Mouse (Mus musculus): ENCODE measurements around the gene Gm10295. TPM values are rescaled to one million over a fixed set of nuclear protein-coding genes. Genes with fewer than 3 reads are reported as not detected.

Gene Gm10295
- total RNA-seq (2021), result not detected

GRCm38 (mm10) chr7:71351364-71351763, at the start of gene Gm10295:
TSS of gene Gm10295 (minus strand) at chr7:71351485.
- DNase-seq, result no peak

- no peak for DNase-seq
These were observed 49.7 kb upstream of the Gm10295 start for GRCm38 (mm10) chr7:71401032-71401431.

DNA sequence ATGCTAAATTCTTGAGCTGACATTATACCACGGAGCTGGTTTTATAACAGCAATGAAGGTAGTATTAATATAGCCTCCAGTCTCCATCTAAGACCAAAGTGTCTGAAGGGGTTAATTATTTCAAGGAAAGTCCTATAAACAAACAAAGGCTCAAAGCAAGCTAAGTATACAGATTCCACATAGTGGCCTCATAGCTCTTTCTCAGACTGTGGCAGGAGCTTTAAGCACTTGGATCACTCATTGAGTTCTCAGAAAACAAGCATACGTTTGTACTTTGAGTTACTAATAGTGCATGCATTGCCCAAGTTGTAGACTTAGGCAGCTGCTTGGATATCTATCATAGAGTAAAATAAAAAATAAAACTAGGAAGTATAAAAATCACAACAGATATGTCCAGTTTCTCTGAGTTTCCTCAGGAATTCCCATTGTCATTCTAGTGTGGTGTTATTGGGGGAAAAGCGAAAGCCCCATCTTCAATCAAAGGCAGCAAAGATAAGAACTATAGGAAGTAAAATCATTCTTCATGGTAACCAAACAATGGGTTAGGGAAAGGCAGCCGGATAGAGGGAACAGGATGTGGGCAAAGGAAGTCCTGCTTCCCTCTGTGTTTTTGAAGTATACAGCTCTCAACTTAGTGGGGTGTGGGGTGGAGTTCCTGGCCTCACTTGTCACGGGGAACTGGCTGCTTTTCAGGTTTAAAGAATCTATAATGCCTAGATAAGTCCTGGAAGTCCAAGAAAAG, 48.8 kb upstream of the Gm10295 start:
- no peak for DNase-seq

DNA sequence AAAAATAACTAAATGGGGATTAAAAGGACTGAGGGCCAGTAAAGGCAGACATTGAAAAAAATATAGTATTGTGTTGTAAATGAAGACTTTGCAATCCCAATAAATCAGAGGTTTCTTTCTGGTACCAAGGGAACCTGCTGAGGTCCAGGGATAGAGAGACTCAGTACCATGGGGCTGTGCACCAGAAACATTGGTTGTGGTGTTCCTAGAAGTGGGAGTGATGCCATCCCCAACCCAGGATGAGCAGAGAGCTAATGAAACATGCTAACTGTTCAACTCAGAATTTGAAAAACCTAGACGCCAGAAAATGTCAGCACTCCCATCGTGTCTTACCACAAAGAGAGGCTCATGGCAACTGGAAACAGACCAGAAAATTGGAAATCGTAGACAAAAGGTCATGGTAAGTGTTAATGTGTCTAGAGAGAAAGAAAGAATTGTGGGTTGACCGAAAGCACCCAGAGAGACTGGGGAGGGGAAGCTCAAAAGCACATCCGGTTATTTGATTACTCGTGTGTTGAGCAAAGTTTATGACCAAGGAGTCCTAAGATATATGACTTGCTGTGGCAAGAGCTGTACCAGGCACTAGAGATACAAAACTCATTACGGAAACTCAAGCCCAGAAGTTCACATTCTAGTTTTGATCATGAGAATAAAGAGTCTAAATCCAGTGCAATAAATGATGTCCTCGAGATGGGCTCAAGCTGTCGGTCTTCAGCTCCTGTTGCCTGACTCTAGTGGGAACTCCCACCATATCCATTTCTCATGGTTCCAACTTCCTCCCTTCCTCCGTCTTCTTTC, 47.9 kb upstream of the Gm10295 start:
- DNase-seq, result no peak

DNA sequence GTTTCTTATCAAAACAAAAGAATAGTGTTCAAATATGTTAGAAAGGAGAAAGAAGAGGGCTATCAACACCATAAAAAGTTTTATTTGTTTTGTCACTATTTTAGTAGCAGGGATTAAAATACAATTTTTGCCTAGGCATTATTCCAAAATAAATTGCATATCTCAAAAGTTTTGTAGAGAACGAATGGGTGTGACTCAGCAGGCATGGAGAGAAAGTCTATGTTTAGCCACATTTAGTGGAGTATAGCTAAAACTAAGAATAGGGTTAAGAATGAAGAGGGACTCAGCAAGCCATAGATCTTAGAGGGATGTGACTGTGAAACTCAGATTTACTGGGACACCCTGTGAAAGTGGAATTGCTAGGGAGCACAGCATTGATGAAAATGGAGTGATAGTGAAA, 47.1 kb upstream of the Gm10295 start:
- no peak for DNase-seq

DNA sequence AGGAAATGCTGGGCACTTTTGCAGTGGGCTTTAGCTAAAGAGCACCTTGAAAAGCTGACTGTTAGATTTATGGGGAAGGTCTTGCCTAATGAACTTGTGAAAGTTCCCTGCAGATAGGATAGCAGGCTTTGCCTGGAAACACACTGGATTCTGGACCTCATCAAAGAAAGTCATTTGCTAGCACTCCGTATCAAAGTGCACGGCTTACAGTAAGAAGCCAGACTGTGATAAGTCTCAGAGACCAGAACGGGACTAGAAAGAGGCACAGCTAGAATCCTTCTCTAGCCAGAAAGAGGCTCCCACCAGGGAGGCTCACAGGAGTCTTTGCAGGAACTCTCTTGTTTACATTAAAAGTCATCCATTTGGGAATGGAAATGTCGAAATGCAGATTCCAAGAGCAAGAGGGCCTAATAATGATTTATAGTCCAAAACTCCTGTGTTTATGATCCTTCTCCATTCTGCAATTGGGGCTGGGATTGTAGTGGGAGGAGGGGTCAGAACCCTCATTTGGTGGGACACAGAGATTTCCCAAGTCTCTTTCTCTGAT, 41.6 kb upstream of the Gm10295 start:
- no peak for DNase-seq

DNA sequence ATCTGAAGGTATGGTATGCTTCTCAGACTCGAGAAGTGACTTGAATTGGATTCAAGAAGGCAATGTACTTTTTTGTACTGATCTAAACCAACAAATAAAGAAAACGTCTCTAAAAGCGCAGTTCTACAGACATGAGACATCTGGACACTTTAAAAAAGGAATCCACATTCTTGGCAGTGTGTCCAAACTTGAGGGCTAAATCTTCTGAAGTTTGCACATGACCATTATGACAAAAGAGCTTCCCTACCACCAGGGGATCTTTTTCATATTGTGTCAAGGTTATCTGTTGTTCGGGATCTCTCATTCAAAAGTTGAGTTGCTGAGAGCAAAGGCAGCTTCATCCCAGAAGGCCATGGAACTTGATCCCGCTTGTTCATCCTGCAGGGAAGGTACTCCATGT, 40.0 kb upstream of the Gm10295 start:
- DNase-seq, result no peak

DNA sequence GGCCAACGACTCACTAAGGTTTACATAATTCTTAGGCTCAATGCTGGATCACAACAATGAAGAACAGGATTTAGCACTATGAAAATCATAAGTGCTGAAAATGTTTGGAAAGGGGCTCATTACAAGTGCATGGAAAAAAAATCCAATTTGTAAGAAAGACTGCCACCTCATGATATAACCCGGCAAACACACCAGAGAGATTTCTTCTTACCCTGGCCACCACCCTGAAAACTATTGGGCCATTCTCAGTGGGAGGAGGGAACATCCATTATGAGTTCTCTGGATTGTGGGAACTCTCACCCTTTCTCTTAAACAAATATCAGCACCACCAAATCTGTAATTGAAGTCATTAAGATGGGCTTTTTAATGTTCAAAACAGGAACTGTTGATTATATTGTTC, 39.0 kb upstream of the Gm10295 start:
- no peak for DNase-seq

DNA sequence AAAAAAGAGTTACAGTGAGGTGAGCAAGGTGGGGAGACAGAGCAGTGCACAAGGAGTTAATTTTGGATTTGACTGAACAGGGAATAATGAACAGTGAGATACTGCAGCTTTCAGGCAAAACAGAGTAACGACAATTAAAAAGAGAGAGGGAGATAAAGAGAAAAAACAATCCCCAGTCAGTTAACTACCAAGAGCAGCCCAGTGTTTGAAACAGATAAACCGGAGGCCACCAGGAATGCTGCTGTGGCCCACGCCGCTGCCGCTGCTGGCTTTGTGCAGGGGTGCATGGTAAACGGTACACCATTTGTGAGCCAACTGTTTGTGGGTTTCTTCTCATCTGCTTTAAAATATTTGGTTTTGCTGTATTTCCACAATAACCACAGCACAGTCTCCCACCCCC, 34.8 kb upstream of the Gm10295 start:
- DNase-seq, result no peak

DNA sequence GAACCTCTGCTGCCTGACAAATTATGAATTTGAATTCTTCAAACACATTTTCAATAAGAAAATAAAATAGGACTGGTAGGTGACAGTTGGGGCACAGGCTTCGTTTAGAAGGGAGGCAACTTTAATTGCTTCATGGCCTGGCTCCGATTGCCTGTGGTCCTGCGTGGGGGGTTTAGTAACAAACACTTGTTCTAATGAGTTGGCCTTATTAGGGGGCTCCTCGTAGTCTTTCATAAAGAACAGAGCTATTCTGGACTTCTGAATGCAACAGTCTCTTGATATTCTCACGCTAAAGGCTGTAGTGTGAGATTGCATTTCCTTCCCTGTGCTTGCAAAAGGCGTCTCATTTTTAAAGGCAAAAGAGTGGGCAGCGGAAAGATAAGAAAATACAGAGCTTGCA, 33.6 kb upstream of the Gm10295 start:
- DNase-seq, result no peak

DNA sequence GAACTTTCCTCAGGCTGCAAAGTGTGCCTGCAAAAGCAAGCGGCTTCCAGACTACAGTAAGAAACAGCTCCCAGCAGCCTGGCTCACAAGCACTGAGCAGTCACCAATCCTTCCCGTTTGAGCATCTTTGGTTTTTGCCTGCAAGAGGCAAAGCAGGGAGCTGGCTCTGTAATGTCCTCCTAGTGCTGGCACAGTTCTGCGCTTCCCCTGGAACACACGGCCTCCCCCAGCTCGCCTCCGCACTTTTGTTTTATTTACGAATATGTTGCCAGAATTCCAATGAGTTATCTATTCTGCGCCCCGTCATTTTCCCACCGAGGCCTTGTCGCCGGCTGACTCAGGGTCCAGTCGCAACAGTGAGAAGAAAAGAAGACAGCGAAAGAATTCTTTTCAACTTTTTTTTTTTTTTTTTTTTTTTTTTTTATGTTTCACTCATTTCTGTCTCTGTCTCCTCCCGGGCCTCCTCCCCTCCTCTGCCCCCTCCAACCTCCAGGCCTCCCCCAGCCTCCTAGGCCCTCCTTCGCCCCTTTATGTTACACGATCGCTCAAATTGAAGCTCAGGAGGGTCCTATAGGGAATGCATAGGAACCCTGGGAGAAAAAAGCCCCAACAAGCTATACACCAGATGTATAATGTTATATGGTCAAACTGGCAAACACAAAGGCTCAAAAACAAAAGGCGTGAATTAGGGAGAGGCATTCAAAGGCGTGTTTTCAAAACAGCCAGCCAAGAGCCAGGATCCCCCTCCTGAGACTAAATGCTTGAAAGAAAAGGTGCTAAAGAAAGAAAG, 32.3 kb upstream of the Gm10295 start:
- peak; percentile 24 for DNase-seq

DNA sequence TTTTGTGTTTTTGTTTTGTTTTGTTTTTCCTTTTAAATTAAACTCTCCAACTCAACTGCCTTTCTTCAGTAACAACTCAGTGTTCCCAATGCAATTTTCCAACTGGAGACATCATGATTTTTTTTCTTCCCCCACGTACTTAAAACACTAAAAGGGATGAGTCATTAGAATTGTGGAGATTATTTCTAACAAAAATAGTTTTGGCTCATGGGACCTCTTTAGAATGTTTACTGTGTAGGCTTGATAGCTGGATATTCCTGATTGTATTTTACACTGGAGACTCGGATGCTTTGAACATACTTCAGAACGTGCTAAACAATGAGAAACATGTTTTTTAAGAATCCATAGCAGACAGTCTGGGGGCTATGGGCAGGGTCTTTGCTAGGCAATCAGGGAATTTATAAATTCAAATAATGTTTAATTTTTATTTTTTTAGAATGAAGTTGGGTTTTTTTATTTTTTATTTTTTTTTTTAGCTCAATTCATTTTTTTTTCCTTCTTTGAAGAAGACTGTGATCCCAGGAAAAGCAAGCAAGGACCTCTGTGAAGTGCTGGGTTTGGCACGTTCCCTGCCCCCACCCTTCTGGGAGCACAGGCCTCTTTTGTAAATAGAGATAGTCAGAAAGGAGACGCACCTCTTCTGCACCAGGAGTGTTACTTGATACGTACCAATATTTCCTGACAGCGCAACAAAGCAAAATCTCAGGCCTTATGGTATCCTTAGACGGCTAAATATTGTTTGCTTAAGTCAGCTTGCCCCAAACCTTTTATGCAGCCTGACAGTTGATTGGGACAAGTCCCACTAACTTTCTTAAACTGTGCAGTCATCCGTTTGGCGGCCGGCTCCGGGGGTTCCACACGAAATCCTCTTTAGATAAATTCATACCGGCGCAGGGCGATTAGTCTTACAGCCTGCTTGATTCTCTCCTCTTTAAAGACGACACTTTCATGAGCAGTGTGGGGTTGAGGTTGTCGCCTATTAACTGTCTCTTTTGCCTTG, 28.8 kb upstream of the Gm10295 start:
- DNase-seq, result peak; percentile 7

GRCm38 (mm10) chr7:71378812-71379760, 27.8 kb upstream of the Gm10295 start:
- DNase-seq, result peak; percentile 50

- no peak for DNase-seq
These were observed 26.7 kb upstream of the Gm10295 start for GRCm38 (mm10) chr7:71377983-71378382.

DNA sequence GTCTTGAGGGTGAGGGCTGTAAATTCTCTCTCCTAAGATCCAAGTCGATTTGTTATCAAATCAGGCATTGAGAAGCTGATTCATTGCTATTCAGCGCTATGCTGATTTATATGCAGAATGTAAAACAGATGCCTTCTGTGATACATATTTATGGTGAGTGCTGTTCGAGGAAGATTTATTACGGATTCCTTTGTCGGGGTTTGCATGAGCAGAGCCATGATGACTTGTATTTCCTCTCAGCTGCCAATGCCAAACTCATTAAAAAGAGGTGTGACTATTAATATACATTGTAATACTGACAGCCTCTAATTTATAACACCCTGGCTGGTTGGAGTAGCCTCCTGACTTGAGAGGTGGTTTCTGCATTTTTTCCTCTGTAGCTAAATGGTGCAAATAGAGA, 22.8 kb upstream of the Gm10295 start:
- DNase-seq, result no peak

DNA sequence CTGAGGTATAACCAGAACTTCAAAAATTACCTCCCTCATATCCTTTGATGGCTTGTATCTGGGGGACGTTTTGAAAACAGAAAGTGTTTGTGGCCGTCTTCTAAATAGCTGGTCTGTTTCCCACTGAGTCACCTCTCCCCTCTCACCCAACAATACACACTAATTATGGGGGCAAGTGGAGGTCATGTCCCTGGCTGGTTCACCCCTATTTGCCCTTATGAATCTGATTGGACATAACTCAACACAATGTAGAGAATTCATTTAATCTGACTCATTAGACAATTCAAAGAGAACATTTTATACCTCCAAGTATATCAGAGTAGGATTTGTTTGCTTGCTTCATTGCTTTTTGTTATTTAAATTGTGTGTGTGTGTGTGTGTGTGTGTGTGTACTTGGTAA, 20.6 kb upstream of the Gm10295 start:
- DNase-seq, result no peak

DNA sequence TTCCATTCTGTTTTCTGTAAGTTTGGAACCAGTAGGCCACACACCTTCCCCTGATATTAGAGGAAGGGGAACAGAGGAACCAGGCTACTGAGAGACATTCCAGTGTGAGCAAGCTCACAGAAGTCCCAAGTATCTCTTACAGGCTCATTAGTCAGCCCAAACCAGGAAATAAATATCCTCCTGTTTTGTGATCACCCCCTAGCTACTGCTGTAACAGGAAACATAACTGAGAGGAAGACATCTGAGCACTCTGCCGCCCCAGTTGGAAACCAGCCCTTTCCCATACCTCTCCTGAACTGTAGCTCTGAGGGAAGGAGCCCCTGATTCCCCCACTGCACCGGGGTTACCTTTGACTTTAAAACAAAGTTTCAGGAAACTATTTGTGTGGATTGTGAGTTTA, 19.5 kb upstream of the Gm10295 start:
- peak; percentile 7 for DNase-seq

DNA sequence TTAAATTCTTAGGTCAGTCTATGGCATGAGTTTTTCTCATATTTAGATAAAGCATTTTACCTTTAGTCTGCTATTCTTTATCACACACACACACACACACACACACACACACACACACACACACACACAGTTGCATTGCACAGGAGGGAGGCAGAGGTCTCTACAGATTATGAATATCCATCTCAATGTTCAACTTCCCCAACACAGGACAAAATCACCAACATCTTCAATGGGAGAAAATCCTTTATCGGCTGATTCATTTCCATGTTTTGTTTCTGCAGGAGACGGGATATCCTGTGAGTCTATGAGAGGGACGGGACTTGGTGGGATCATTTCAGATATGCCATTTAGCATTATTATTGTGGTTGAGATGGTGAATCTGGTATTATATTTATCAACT, 18.8 kb upstream of the Gm10295 start:
- no peak for DNase-seq

- no peak for DNase-seq
These were observed 17.4 kb upstream of the Gm10295 start for GRCm38 (mm10) chr7:71368543-71369181.

DNA sequence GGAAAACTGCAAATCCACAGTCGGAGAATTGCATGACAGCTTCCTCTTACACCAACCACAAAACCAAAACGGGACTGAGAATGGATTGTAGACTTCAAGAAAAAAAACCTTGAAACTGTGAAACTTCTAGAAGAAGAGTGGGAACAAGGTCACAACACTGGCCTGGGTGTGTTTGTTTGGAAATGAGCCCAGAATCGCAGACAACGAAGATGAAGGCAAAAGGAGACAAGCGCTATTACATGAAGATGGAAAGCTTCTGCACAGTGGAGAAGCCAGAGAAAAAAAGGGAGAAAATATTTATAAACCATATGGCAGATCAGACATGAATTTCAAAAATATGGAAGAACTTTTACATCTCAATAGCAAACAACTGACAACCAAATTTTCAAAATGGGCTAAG, 4.3 kb upstream of the Gm10295 start:
- no peak for DNase-seq

All from heart, postnatal 4 days (tissue).